Mouse (Mus musculus) erythroid progenitor cell, adult 5-6 weeks (primary cell): ENCODE results near the gene Cep112. TPM values are rescaled to one million over a fixed set of nuclear protein-coding genes. Genes with fewer than 3 reads are reported as not detected.

Experiments used
- ATAC-seq: replicated peaks from 2 replicates; pipeline ENCODE4 v1.8.0; 2016; ENCODE audit warnings: moderate number of reproducible peaks, mild to moderate bottlenecking, moderate TSS enrichment, inconsistent platforms; ENCODE audit not compliant: poor library complexity, low FRiP score, severe bottlenecking
- total RNA-seq, 2 experiments: library from RNA; stranded (forward) in 1 of 2; stranded (reverse) in 1 of 2; fragments of 150-400 nt in 1 of 2; fragments of 186-747, 209-891 nt in 1 of 2; gene quantifications; 2 replicates each; pipeline versions ENCODE4 v1.2.3 to v1.2.4; 2015 to 2017; ENCODE audit warnings: low replicate concordance in 2 of 2

Gene Cep112
- total RNA-seq, 2 experiments from 2014 or later: not detected

- no peak for ATAC-seq
Observed at GRCm38 (mm10) chr11:108893855-108894510, 469.0 kb downstream of the Cep112 start.

GRCm38 (mm10) chr11:108897034-108897433, 472.0 kb downstream of the Cep112 start:
- no peak for ATAC-seq

GRCm38 (mm10) chr11:108898063-108898462, 473.1 kb downstream of the Cep112 start:
- no peak for ATAC-seq

GRCm38 (mm10) chr11:108898483-108898882, 473.5 kb downstream of the Cep112 start:
- ATAC-seq: no peak

GRCm38 (mm10) chr11:108900718-108901488, 475.9 kb downstream of the Cep112 start:
- ATAC-seq: no peak

- no peak for ATAC-seq
Observed at GRCm38 (mm10) chr11:108901670-108902069, 476.7 kb downstream of the Cep112 start.

- ATAC-seq: no peak
Observed at GRCm38 (mm10) chr11:108902303-108902702, 477.3 kb downstream of the Cep112 start.

GRCm38 (mm10) chr11:108906590-108907254, 481.7 kb downstream of the Cep112 start:
- ATAC-seq: no peak

GRCm38 (mm10) chr11:108909396-108910195, 484.6 kb downstream of the Cep112 start:
- no peak for ATAC-seq

Other genes with a start within 250 kb of the Cep112 start
- gene Apoh, start 81.8 kb upstream of the Cep112 start, total RNA-seq (2015; ENCODE audit: low replicate concordance): not detected in 2 replicates
- gene Apoh, start 81.8 kb upstream of the Cep112 start, total RNA-seq (2017; ENCODE audit: low replicate concordance): not detected in 2 replicates
- 2.9 and 14.3 TPM in 2 replicates for gene Prkca, start 81.3 kb upstream of the Cep112 start, total RNA-seq (2015; ENCODE audit: low replicate concordance)
- gene Prkca, start 81.3 kb upstream of the Cep112 start, total RNA-seq (2017; ENCODE audit: low replicate concordance): 0.30 and 0.77 TPM in 2 replicates